Mouse (Mus musculus): Measurements from ENCODE around the gene Ddah1. TPM values are rescaled to one million over a fixed set of nuclear protein-coding genes. Genes with fewer than 3 reads are reported as not detected.
"Not testable (repeated sequence)": the region's sequence is repeated elsewhere in the genome, so short reads cannot be mapped to it uniquely, and the experiment has no call there.

Gene Ddah1
- polyA plus RNA-seq, 1 experiment from 2014 or later = 17.7 TPM

GRCm38 (mm10) chr3:145876120-145876519 lies 117.6 kb downstream of the Ddah1 start:
- no peaks in the 10 kb centered on the region for H3K36me3 ChIP-seq (ENCODE audit: control insufficient read depth, insufficient read depth, low read length)

GRCm38 (mm10) chr3:145878867-145879266 lies 120.4 kb downstream of the Ddah1 start:
- not testable (repeated sequence) for H3K4me2 ChIP-seq (ENCODE audit: low read depth, low read length); H3K9ac ChIP-seq (ENCODE audit: low read length); H3K4me1 ChIP-seq (ENCODE audit: control insufficient read depth, insufficient read depth, low read length); H3K36me3 ChIP-seq (ENCODE audit: control insufficient read depth, insufficient read depth, low read length); H3K27me3 ChIP-seq (ENCODE audit: control insufficient read depth, insufficient read depth, low read length); H3K9me3 ChIP-seq (replicated peaks; ENCODE audit: control insufficient read depth, low read length); H3K4me3 ChIP-seq (replicated peaks; ENCODE audit: low read length); H3K27ac ChIP-seq (ENCODE audit: low read length); ATAC-seq (ENCODE audit: insufficient read depth, low FRiP score)
- WGBS = 93% methylated on average over 13 of the region's 14 CpGs

More at GRCm38 (mm10) chr3:145876120-145876519, 117.6 kb downstream of the Ddah1 start:
- Histone ChIP-seq H3K9ac (ENCODE audit: low read length) (no peak overlapping the region), H3K27ac (ENCODE audit: low read length) (no peak overlapping the region), H3K4me3 (replicated peaks; ENCODE audit: low read length) (no peak overlapping the region), H3K27me3 (ENCODE audit: control insufficient read depth, insufficient read depth, low read length) (no peaks in the 10 kb centered on the region), H3K4me2 (ENCODE audit: low read depth, low read length) (no peak overlapping the region), H3K9me3 (replicated peaks; ENCODE audit: control insufficient read depth, low read length) (no peaks in the 10 kb centered on the region), H3K4me1 (ENCODE audit: control insufficient read depth, insufficient read depth, low read length) (no peaks in the 10 kb centered on the region)
- WGBS = 70% methylated on average over 11 of the region's 11 CpGs
- ATAC-seq (ENCODE audit: insufficient read depth, low FRiP score) = no peak

- 75% methylated on average over 1 of the region's 1 CpGs for WGBS
- H3K36me3 ChIP-seq (ENCODE audit: control insufficient read depth, insufficient read depth, low read length) = no peaks in the 10 kb centered on the region
- no peak overlapping the region for H3K27ac ChIP-seq (ENCODE audit: low read length)
- H3K4me3 ChIP-seq (replicated peaks; ENCODE audit: low read length) = no peak overlapping the region
- no peaks in the 10 kb centered on the region for H3K9me3 ChIP-seq (replicated peaks; ENCODE audit: control insufficient read depth, low read length)
- no peaks in the 10 kb centered on the region; the same call in 1 of the 2 replicates for H3K4me1 ChIP-seq (ENCODE audit: control insufficient read depth, insufficient read depth, low read length)
- no peak for ATAC-seq (ENCODE audit: insufficient read depth, low FRiP score)
- no peak overlapping the region for H3K9ac ChIP-seq (ENCODE audit: low read length)
- no peak overlapping the region for H3K4me2 ChIP-seq (ENCODE audit: low read depth, low read length)
- no peaks in the 10 kb centered on the region for H3K27me3 ChIP-seq (ENCODE audit: control insufficient read depth, insufficient read depth, low read length)
Measured at GRCm38 (mm10) chr3:145880335-145880734, 121.9 kb downstream of the Ddah1 start.

GRCm38 (mm10) chr3:145882076-145882874 lies 123.8 kb downstream of the Ddah1 start:
- no peak overlapping the region for H3K4me2 ChIP-seq (ENCODE audit: low read depth, low read length)
- H3K36me3 ChIP-seq (ENCODE audit: control insufficient read depth, insufficient read depth, low read length) = no peaks in the 10 kb centered on the region
- WGBS = 82% methylated on average over 15 of the region's 15 CpGs
- H3K9ac ChIP-seq (ENCODE audit: low read length) = no peak overlapping the region
- no peak overlapping the region for H3K4me3 ChIP-seq (replicated peaks; ENCODE audit: low read length)
- no peak for ATAC-seq (ENCODE audit: insufficient read depth, low FRiP score)
- H3K27ac ChIP-seq (ENCODE audit: low read length) = no peak overlapping the region
- peaks cover 9% of the 10 kb centered on the region; the same call in 1 of the 2 replicates for H3K4me1 ChIP-seq (ENCODE audit: control insufficient read depth, insufficient read depth, low read length)
- H3K9me3 ChIP-seq (replicated peaks; ENCODE audit: control insufficient read depth, low read length) = no peaks in the 10 kb centered on the region
- no peaks in the 10 kb centered on the region for H3K27me3 ChIP-seq (ENCODE audit: control insufficient read depth, insufficient read depth, low read length)

- Histone ChIP-seq H3K4me2 (ENCODE audit: low read depth, low read length) (no peak overlapping the region), H3K4me3 (replicated peaks; ENCODE audit: low read length) (no peak overlapping the region), H3K9ac (ENCODE audit: low read length) (no peak overlapping the region), H3K27me3 (ENCODE audit: control insufficient read depth, insufficient read depth, low read length) (no peaks in the 10 kb centered on the region), H3K9me3 (replicated peaks; ENCODE audit: control insufficient read depth, low read length) (no peaks in the 10 kb centered on the region), H3K27ac (ENCODE audit: low read length) (no peak overlapping the region), H3K36me3 (ENCODE audit: control insufficient read depth, insufficient read depth, low read length) (no peaks in the 10 kb centered on the region), H3K4me1 (ENCODE audit: control insufficient read depth, insufficient read depth, low read length) (peaks cover 9% of the 10 kb centered on the region; the same call in 1 of the 2 replicates)
- peak; percentile 27; the same call in 1 of the 2 replicates for ATAC-seq (ENCODE audit: insufficient read depth, low FRiP score)
- WGBS = 42% methylated on average over 2 of the region's 2 CpGs
Measured at GRCm38 (mm10) chr3:145883233-145883632, 124.8 kb downstream of the Ddah1 start.

GRCm38 (mm10) chr3:145885376-145885775 lies 126.9 kb downstream of the Ddah1 start:
- ATAC-seq (ENCODE audit: insufficient read depth, low FRiP score) = no peak

GRCm38 (mm10) chr3:145885851-145886464 lies 127.5 kb downstream of the Ddah1 start:
- Histone ChIP-seq H3K9me3 (replicated peaks; ENCODE audit: control insufficient read depth, low read length) (no peaks in the 10 kb centered on the region), H3K27me3 (ENCODE audit: control insufficient read depth, insufficient read depth, low read length) (no peaks in the 10 kb centered on the region), H3K4me2 (ENCODE audit: low read depth, low read length) (no peak overlapping the region), H3K27ac (ENCODE audit: low read length) (peak overlapping the region; percentile 70), H3K9ac (ENCODE audit: low read length) (no peak overlapping the region), H3K4me3 (replicated peaks; ENCODE audit: low read length) (no peak overlapping the region), H3K36me3 (ENCODE audit: control insufficient read depth, insufficient read depth, low read length) (no peaks in the 10 kb centered on the region), H3K4me1 (ENCODE audit: control insufficient read depth, insufficient read depth, low read length) (peaks cover 9% of the 10 kb centered on the region; the same call in 1 of the 2 replicates)
- 36% methylated on average over 5 of the region's 5 CpGs for WGBS
- ATAC-seq (ENCODE audit: insufficient read depth, low FRiP score) = 0 out of 2 replicates have a peak, but pooled peaks have one; percentile 26

More at GRCm38 (mm10) chr3:145885376-145885775, 126.9 kb downstream of the Ddah1 start:
- Histone ChIP-seq H3K27me3 (ENCODE audit: control insufficient read depth, insufficient read depth, low read length) (no peaks in the 10 kb centered on the region), H3K9ac (ENCODE audit: low read length) (no peak overlapping the region), H3K4me3 (replicated peaks; ENCODE audit: low read length) (no peak overlapping the region), H3K4me1 (ENCODE audit: control insufficient read depth, insufficient read depth, low read length) (peaks cover 9% of the 10 kb centered on the region; the same call in 1 of the 2 replicates), H3K27ac (ENCODE audit: low read length) (peak overlapping the region; percentile 70), H3K9me3 (replicated peaks; ENCODE audit: control insufficient read depth, low read length) (no peaks in the 10 kb centered on the region), H3K36me3 (ENCODE audit: control insufficient read depth, insufficient read depth, low read length) (no peaks in the 10 kb centered on the region), H3K4me2 (ENCODE audit: low read depth, low read length) (no peak overlapping the region)
- 58% methylated on average over 4 of the region's 4 CpGs for WGBS

- H3K4me2 ChIP-seq (ENCODE audit: low read depth, low read length) = no peak overlapping the region
- H3K9ac ChIP-seq (ENCODE audit: low read length) = no peak overlapping the region
- H3K4me1 ChIP-seq (ENCODE audit: control insufficient read depth, insufficient read depth, low read length) = peaks cover 9% of the 10 kb centered on the region; the same call in 1 of the 2 replicates
- H3K36me3 ChIP-seq (ENCODE audit: control insufficient read depth, insufficient read depth, low read length) = no peaks in the 10 kb centered on the region
- no peak overlapping the region for H3K27ac ChIP-seq (ENCODE audit: low read length)
- no peak overlapping the region for H3K4me3 ChIP-seq (replicated peaks; ENCODE audit: low read length)
- no peaks in the 10 kb centered on the region for H3K27me3 ChIP-seq (ENCODE audit: control insufficient read depth, insufficient read depth, low read length)
- 69% methylated on average over 6 of the region's 6 CpGs for WGBS
- no peak for ATAC-seq (ENCODE audit: insufficient read depth, low FRiP score)
- no peaks in the 10 kb centered on the region for H3K9me3 ChIP-seq (replicated peaks; ENCODE audit: control insufficient read depth, low read length)
Measured at GRCm38 (mm10) chr3:145887430-145887971, 129.0 kb downstream of the Ddah1 start.
